Mouse (Mus musculus): ENCODE data around the gene Atp5c1. TPM values are rescaled to one million over a fixed set of nuclear protein-coding genes. Genes with fewer than 3 reads are reported as not detected.
A peak's percentile ranks its signal among the peaks of the same experiment; 100 is the strongest.

Gene Atp5c1
- polyA plus RNA-seq (2015; fragmentation: Nextera tagmentation; extraction: Ambion mirVana) = 501 and 563 TPM in 2 replicates

DNA sequence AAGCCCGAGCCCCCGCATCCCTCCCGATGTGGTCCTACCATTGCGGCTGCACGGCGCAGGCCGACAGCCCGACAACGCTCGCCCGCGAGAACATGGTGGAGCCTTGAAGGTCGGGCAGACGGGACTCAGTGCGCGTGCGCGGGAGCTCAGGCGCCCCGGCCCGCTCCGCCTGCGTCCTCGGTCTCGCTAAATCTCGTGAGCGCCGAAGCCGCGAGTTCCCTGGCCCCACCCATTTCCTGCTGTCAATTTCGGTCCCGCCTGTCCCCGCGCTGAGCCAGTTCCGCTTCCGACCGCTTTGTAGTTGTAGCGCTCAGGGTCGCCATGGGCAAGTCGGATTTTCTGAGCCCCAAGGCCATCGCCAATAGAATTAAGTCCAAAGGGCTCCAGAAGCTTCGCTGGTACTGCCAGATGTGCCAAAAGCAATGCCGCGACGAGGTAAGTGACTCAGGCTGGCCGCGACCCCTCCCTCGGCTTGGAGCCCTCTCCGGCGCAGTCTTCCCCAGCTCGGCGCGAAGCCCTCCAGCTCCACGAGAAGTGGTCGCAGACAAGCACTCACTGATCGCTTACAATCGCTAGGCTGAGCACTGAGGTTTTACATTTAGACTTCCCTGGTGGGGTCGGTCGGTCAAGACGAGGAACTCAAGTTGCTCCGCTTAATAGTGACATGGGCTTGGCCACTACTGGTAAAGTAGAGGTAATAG, at the start of gene Atp5c1, which contains the start of gene Kin:
Gene Atp5c1, minus strand, starts transcription at position 201 of the 701 bp plus-strand sequence.
Gene Kin, plus strand, starts transcription at position 284 of the 701 bp plus-strand sequence.
- peak; percentile 95 for ATAC-seq (ENCODE audit: insufficient number of reproducible peaks, insufficient read depth, low FRiP score, low TSS enrichment, low read depth)
- peak within 1 kb of the TSS; percentile 91 for H3K27ac ChIP-seq
- under 1% methylated on average over 61 of the region's 61 CpGs for WGBS
- peak within 1 kb of the TSS; percentile 92 for H3K4me3 ChIP-seq
- no peaks in the 10 kb centered on the region for H3K9me3 ChIP-seq
- H3K36me3 ChIP-seq = peaks cover 12% of the 10 kb centered on the region
- peak within 1 kb of the TSS; percentile 76 for H3K4me2 ChIP-seq
- peak within 1 kb of the TSS; percentile 100 for H3K9ac ChIP-seq
- H3K27me3 ChIP-seq = no peaks in the 10 kb centered on the region
- peaks cover 29% of the 10 kb centered on the region for H3K4me1 ChIP-seq

DNA sequence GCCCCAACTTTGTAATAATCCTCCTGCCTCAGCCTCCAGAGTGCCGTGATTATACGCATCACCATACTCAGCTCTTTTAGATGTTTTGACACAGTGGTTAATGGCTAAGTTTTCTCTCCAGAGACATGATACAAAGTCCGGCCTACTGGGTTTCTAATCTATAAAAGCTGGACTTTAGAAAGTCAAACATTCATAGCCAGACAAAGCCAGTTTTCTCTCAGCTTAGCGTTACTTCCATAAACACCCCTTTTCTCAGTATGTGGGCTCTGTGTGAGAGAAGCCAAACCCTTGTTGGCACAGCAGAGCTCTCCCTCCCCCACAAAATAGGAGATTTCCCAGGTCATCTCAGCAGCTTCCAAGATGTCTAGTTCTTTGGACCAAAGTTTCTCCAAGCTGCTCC, 48.3 kb upstream of the Atp5c1 start:
- no peak for ATAC-seq (ENCODE audit: insufficient number of reproducible peaks, insufficient read depth, low FRiP score, low TSS enrichment, low read depth)
- no peak overlapping the region for H3K4me3 ChIP-seq
- 85% methylated on average over 4 of the region's 4 CpGs for WGBS

DNA sequence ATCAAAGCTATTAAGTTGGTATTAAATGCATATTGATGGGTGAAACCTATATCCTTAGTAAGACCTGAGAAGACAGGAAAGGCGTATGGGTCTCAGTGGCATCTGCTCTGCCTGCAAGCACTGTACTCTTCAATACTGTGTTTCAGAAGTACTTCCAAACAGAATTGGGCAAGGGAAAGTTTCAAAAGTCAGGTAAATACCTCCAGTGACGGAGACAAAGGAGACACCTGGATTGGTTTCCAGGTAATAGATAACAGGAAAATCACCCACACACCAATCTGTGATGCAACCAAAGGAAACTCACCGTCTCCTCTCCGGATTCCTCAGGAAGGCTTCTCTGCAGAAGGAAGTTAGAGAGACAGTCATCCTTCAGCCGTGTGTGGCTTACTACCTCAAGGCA, 47.2 kb upstream of the Atp5c1 start:
- Histone ChIP-seq H3K27me3 (no peaks in the 10 kb centered on the region), H3K4me2 (no peak overlapping the region), H3K36me3 (no peaks in the 10 kb centered on the region), H3K4me3 (no peak overlapping the region), H3K4me1 (no peaks in the 10 kb centered on the region), H3K9ac (no peak overlapping the region), H3K9me3 (no peaks in the 10 kb centered on the region), H3K27ac (no peak overlapping the region)
- 78% methylated on average over 5 of the region's 5 CpGs for WGBS
- ATAC-seq (ENCODE audit: insufficient number of reproducible peaks, insufficient read depth, low FRiP score, low TSS enrichment, low read depth) = no peak

More for the DNA sequence above, 48.3 kb upstream of the Atp5c1 start:
- Histone ChIP-seq H3K36me3 (no peaks in the 10 kb centered on the region), H3K4me2 (no peak overlapping the region), H3K9me3 (no peaks in the 10 kb centered on the region), H3K4me1 (no peaks in the 10 kb centered on the region), H3K27ac (no peak overlapping the region), H3K9ac (no peak overlapping the region), H3K27me3 (no peaks in the 10 kb centered on the region)

DNA sequence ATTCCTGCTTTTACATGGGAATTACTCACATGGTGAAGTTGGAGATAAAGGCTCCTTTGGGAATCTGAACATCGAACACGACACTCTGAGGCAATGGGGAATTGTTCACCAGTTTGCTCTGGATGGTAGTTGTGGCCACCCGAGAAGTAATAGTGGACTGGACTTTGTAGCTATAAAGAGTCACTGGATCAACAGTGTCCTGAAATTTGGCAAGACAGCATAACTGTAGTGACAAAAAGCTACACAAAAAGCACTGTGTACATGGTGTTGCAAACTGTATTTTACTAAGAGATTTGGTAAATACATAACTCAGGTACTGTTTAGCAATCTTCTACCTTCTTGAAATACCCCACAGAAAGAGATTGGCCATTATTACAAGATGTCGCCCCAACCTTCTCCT, 45.8 kb upstream of the Atp5c1 start:
- H3K27ac ChIP-seq = no peak overlapping the region
- 88% methylated on average over 4 of the region's 4 CpGs for WGBS
- no peaks in the 10 kb centered on the region for H3K4me1 ChIP-seq
- H3K36me3 ChIP-seq = no peaks in the 10 kb centered on the region
- no peak overlapping the region for H3K4me2 ChIP-seq
- no peak overlapping the region for H3K4me3 ChIP-seq
- ATAC-seq (ENCODE audit: insufficient number of reproducible peaks, insufficient read depth, low FRiP score, low TSS enrichment, low read depth) = no peak
- H3K27me3 ChIP-seq = no peaks in the 10 kb centered on the region
- H3K9ac ChIP-seq = no peak overlapping the region
- no peaks in the 10 kb centered on the region for H3K9me3 ChIP-seq

DNA sequence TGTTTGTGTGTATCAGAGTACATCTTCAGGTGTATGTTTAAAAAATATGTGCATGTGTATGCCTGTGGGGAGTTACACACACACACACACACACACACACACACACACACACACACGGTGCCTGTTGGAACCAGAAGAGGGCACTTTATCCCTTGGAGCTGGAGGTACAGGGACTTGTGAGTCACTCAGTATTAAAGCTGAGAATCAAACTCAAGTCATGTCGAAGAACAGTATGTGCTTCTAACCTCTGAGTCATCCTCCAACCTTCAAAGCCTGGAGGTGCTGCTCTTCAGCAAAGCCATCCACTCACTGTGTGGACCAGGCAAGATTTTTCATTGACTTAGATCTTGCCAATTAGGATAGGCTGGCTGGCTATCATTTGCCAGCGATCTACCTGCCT, 41.5 kb upstream of the Atp5c1 start:
- no peaks in the 10 kb centered on the region for H3K36me3 ChIP-seq
- no peak overlapping the region for H3K27ac ChIP-seq
- ATAC-seq (ENCODE audit: insufficient number of reproducible peaks, insufficient read depth, low FRiP score, low TSS enrichment, low read depth) = no peak
- WGBS = 62% methylated on average over 3 of the region's 3 CpGs
- no peak overlapping the region for H3K4me2 ChIP-seq
- no peak overlapping the region for H3K9ac ChIP-seq
- H3K4me1 ChIP-seq = no peaks in the 10 kb centered on the region
- no peak overlapping the region for H3K4me3 ChIP-seq
- no peaks in the 10 kb centered on the region for H3K27me3 ChIP-seq
- no peaks in the 10 kb centered on the region for H3K9me3 ChIP-seq

DNA sequence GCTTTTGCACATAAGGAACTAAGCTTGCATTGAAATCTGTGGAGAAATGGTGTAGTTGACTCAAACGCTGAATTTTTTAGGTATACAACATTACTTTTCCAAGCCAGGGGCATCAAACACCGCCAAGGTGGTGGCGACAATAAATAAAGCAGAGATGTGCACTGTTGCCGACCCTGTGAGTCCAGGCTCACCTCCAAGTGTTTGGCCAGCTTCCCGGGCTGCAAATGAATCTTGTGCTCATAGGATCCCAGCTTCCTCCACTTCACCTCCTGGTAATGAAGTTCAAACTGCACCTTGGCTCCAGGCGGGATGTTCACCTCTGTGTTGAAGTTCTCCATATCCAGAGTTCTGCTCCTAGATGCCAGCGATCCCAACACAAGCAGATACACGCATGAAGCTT, 39.0 kb upstream of the Atp5c1 start:
- Histone ChIP-seq H3K4me2 (no peak overlapping the region), H3K4me1 (no peaks in the 10 kb centered on the region), H3K9ac (no peak overlapping the region), H3K4me3 (no peak overlapping the region), H3K27me3 (no peaks in the 10 kb centered on the region), H3K9me3 (no peaks in the 10 kb centered on the region), H3K27ac (no peak overlapping the region), H3K36me3 (no peaks in the 10 kb centered on the region)
- WGBS = 89% methylated on average over 8 of the region's 8 CpGs
- no peak for ATAC-seq (ENCODE audit: insufficient number of reproducible peaks, insufficient read depth, low FRiP score, low TSS enrichment, low read depth)

DNA sequence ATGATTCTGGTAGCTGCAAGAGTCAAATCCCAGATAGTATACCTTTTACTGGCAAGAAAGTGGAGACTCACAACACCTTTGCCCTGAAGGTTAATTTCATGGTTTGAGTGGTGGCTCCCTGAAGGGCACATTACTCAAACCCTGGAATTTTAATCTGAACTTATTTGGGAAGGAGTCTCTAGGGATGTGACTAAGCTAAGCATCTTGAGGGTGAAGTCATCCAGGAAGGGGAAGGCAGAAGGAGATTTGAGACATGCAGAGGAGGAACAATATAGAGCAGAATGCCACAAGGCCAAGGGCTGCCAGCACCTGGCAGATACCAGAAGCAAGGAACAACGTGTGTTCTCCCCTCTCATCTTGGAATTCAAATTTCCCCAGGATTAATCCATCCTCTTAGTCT, 38.4 kb upstream of the Atp5c1 start:
- Histone ChIP-seq H3K4me1 (no peaks in the 10 kb centered on the region), H3K27me3 (no peaks in the 10 kb centered on the region), H3K9me3 (no peaks in the 10 kb centered on the region), H3K9ac (no peak overlapping the region), H3K4me3 (no peak overlapping the region), H3K27ac (no peak overlapping the region), H3K36me3 (no peaks in the 10 kb centered on the region), H3K4me2 (no peak overlapping the region)
- no peak for ATAC-seq (ENCODE audit: insufficient number of reproducible peaks, insufficient read depth, low FRiP score, low TSS enrichment, low read depth)
- WGBS = 63% methylated on average over 1 of the region's 1 CpGs

DNA sequence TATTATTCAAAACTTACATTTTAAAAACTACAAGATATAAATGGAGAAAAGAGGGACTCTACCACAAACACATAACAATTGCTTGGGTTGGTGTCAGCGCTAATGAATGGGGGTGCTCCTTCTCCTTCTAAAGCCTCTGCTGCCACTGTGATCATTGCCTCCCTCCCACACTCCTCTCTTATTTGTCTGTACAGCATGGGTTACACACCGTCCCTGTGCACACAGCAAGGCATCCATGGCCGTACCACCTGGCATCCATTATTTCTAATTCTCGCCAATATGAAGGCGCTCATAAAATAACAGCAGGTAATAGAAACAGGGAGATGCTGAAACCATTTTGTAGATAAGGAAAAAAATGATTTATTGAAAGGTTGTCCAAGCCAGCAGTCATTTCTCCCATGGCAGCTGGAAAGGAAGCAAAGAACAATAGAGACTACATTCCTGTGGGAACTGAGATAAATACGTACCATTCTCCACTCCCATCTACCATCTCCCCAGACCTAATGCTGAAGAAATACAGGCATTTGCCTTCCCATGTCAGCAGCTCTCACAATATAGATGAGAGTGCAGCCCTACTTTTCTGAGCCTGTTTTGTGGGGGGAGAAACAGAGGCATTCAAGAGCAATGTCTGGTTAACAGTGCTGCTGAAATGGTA, 28.4 kb upstream of the Atp5c1 start:
- H3K4me2 ChIP-seq = no peak overlapping the region
- no peak overlapping the region for H3K9ac ChIP-seq
- 63% methylated on average over 6 of the region's 6 CpGs for WGBS
- no peaks in the 10 kb centered on the region for H3K27me3 ChIP-seq
- H3K36me3 ChIP-seq = no peaks in the 10 kb centered on the region
- no peak for ATAC-seq (ENCODE audit: insufficient number of reproducible peaks, insufficient read depth, low FRiP score, low TSS enrichment, low read depth)
- H3K27ac ChIP-seq = no peak overlapping the region
- H3K9me3 ChIP-seq = no peaks in the 10 kb centered on the region
- no peak overlapping the region for H3K4me3 ChIP-seq
- no peaks in the 10 kb centered on the region for H3K4me1 ChIP-seq

DNA sequence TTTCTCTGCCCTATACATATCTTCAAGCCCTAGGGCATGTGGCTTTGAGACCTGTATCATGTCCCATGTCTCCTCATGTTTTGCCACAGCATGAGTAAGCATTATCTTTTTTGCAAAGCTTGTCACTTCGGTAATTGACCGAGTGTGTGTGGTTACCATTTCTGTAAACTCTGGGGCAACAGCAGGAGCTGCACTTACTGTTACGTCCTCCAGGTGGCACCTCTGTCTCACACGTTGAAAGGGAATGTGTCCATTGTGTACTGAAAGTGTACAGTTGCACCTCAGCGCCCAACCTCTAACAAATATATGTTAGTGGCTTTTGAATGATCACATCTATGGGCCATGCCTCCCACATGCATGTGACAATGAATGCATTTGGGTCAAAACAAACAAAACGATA, 20.9 kb upstream of the Atp5c1 start:
- H3K4me3 ChIP-seq = no peak overlapping the region
- no peak overlapping the region for H3K9ac ChIP-seq
- no peaks in the 10 kb centered on the region for H3K9me3 ChIP-seq
- H3K4me1 ChIP-seq = no peaks in the 10 kb centered on the region
- H3K4me2 ChIP-seq = no peak overlapping the region
- H3K27me3 ChIP-seq = no peaks in the 10 kb centered on the region
- no peaks in the 10 kb centered on the region for H3K36me3 ChIP-seq
- no peak overlapping the region for H3K27ac ChIP-seq
- WGBS = 41% methylated on average over 6 of the region's 6 CpGs
- no peak for ATAC-seq (ENCODE audit: insufficient number of reproducible peaks, insufficient read depth, low FRiP score, low TSS enrichment, low read depth)

DNA sequence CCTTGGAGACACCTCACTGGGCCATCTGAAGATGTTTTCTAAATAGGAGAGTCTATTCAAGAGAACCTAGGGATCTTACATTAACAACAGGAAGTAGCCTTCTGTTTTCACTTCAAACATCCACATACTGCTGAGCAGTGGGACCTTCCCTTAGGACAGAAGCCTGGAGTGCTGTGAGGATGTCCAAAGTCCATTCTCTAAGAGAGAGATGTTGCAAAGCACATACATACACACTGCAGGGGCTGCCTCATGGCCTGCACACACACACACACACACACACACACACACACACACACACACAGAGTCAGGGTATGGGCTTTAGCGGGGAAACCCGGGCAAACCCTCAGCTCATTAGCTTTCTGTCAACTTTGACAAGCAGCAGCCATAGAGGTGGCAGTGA, 20.2 kb upstream of the Atp5c1 start:
- no peak for ATAC-seq (ENCODE audit: insufficient number of reproducible peaks, insufficient read depth, low FRiP score, low TSS enrichment, low read depth)
- 80% methylated on average over 2 of the region's 2 CpGs for WGBS
- H3K4me3 ChIP-seq = no peak overlapping the region

DNA sequence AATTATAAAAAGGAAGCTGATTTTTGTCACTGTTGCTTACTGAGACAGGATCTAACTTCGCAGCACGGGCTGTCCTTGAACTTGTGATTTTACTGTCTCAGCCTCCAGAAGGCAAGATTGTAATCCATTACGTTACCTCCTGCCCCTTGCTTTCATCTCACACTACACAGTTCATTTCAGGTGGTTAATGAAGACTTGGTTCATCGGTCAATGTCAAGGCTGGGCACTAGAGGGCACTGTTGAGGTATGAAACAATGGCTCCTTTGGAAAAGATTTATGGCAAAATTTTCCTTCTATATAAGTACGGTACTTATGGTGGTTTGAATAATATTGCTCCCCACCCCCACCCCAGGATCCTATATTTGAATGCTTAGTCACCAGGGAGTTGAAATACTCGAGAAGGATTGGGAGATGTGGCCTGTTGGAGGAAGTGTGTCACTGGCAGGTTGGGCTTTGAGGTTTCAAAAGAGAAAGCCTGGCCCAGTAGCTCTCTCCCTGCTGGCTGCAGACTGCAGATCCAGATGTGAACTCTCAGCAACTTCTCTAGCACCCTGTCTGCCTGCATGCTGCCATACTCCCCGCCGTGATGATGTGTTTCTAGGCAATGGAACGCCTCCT, 18.4 kb upstream of the Atp5c1 start:
- ATAC-seq (ENCODE audit: insufficient number of reproducible peaks, insufficient read depth, low FRiP score, low TSS enrichment, low read depth) = no peak
- Histone ChIP-seq H3K4me1 (no peaks in the 10 kb centered on the region), H3K4me2 (no peak overlapping the region), H3K9me3 (no peaks in the 10 kb centered on the region), H3K9ac (no peak overlapping the region), H3K27ac (no peak overlapping the region), H3K36me3 (0 out of 2 replicates have a peak, but pooled peaks cover 7% of the 10 kb centered on the region), H3K4me3 (no peak overlapping the region), H3K27me3 (no peaks in the 10 kb centered on the region)
- WGBS = 36% methylated on average over 9 of the region's 9 CpGs

More for the DNA sequence above, 20.2 kb upstream of the Atp5c1 start:
- Histone ChIP-seq H3K4me2 (no peak overlapping the region), H3K9ac (no peak overlapping the region), H3K27ac (no peak overlapping the region), H3K4me1 (no peaks in the 10 kb centered on the region), H3K9me3 (no peaks in the 10 kb centered on the region), H3K36me3 (no peaks in the 10 kb centered on the region), H3K27me3 (no peaks in the 10 kb centered on the region)

Measured in embryonic facial prominence, embryonic 13.5 days (tissue).